Mouse (Mus musculus) small intestine, adult 2 months (tissue): ENCODE results near the gene 9130230L23Rik.

Source experiments
- CTCF ChIP-seq: fragments of 200-500 bp; IDR thresholded peaks from 2 replicates; pipeline ENCODE4 v1.5.1; 2012; ENCODE audit warnings: low read depth, mild to moderate bottlenecking, control low read depth, inconsistent platforms, low read length, moderate library complexity, mixed read lengths; ENCODE audit not compliant: insufficient replicate concordance, insufficient read length; ENCODE audit errors: extremely low read depth
- POLR2A ChIP-seq: fragments of 200-500 bp; IDR thresholded peaks from 2 replicates; pipeline ENCODE4 v1.6.1; 2012; ENCODE audit warnings: low read depth, mild to moderate bottlenecking, control low read depth, inconsistent platforms, low read length, moderate library complexity

GRCm38 (mm10) chr5:65955343-65956143, 48.5 kb downstream of the 9130230L23Rik start:
- TF ChIP-seq CTCF (peak; percentile 97), POLR2A (no peak)
